Mouse (Mus musculus) olfactory bulb, adult 2 months (tissue): ENCODE data around the gene Mlxip.

Experiments used
- CTCF ChIP-seq: fragments of 200-500 bp; IDR thresholded peaks from 2 replicates; pipeline ENCODE4 v1.5.1; 2012; ENCODE audit warnings: low read depth, mild to moderate bottlenecking, low read length, moderate library complexity; ENCODE audit not compliant: insufficient read depth
- POLR2A ChIP-seq: fragments of 200-500 bp; IDR thresholded peaks from 2 replicates; pipeline ENCODE4 v1.6.1; 2012; ENCODE audit warnings: mild to moderate bottlenecking, low read depth, low read length, moderate library complexity; ENCODE audit not compliant: insufficient read depth

GRCm38 (mm10) chr5:123444069-123444468 lies 49.5 kb downstream of the Mlxip start:
- TF ChIP-seq POLR2A (no peak), CTCF (no peak)
